Mouse (Mus musculus): Measurements from ENCODE around the gene Hdac1. TPM values are rescaled to one million over a fixed set of nuclear protein-coding genes. Genes with fewer than 3 reads are reported as not detected.

Hdac1 gene
- polyA plus RNA-seq, 1 experiment from 2014 or later = 189 TPM

DNA sequence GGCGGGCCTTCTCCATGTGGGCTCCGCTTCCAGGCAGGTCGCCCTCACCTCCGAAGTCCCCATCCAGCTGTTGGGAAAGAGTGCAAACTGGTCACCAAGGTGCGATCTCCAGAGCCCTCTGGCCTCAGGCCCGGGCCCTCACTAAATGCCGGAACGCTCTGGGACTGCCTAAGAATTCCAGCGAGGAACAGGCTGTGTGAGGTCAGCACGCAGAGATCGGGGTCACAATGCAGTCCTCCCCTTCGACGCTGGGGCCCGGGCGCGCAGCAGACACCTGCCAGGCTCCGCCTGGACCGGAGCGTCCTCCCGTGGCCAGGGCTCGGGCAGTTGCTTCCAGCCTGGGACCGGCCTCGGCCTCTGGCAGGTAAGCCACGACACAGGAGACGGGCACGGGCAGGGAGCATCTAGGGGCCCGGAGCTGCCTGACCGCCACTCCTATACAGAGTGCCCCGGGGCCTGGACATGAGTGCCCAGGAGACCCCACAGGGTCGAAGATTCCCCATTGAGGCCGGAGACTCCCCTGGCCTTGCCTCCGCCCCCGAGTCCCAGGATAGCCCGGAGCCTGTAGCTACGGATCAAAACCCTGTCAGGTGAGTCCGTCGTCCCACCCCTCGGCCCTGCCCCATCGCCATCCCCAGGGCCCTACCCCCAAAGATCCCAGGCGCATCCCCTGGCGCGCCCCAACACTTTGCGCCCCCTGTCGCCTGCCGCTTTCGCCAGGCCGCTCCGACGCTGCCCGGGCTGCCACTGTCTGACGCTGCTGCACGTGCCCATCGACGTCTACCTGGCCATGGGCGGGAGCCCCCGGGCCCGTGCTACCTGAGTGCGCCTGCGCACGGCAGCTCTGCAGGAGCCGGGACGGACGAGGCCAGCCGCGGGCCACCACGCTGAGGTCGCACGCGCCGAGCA lies 51.3 kb downstream of the Hdac1 start, which contains the start of the genes Tssk3 and Fam229a:
Gene Tssk3, minus strand, starts transcription at position 51 of the 909 bp plus-strand sequence.
Gene Fam229a, plus strand, starts transcription at position 219 of the 909 bp plus-strand sequence.
- Histone ChIP-seq H3K4me2 (peak within 1 kb of the TSS; percentile 63), H3K27ac (no peak within 1 kb of the TSS), H3K4me3 (peak within 1 kb of the TSS; percentile 37), H3K9ac (peak within 1 kb of the TSS; percentile 55), H3K27me3 (peaks cover 28% of the 10 kb centered on the region), H3K36me3 (ENCODE audit: poor library complexity, severe bottlenecking) (peaks cover 31% of the 10 kb centered on the region), H3K9me3 (replicated peaks) (no peaks in the 10 kb centered on the region), H3K4me1 (peaks cover 23% of the 10 kb centered on the region)
- ATAC-seq = no peak; the same call in 1 of the 2 replicates
- 4% methylated on average over 69 of the region's 70 CpGs for WGBS

DNA sequence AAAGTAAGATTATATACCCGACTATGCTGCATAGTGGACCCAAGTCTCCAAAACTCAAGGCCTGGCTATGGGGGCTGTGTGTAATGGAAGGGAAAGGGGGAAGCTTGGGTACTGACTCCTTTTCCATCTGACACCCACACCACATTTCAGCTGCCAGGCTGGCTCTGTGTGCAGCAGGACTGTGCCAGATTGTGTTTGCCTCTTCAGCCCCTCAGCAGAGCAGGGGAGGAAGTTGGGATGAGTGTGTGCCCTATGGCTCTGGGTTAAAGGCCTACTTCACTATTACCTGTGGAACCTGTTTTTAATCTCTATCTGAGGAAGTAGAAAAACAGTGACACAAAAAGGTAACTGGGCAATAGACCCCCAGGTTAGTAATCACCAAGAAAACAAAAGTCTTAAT lies 61.4 kb downstream of the Hdac1 start:
- Histone ChIP-seq H3K9me3 (replicated peaks) (no peaks in the 10 kb centered on the region), H3K4me3 (no peak overlapping the region), H3K4me2 (no peak overlapping the region), H3K9ac (no peak overlapping the region), H3K4me1 (no peaks in the 10 kb centered on the region), H3K27me3 (no peaks in the 10 kb centered on the region), H3K27ac (no peak overlapping the region), H3K36me3 (ENCODE audit: poor library complexity, severe bottlenecking) (peaks cover 99% of the 10 kb centered on the region)
- no peak for ATAC-seq
- 96% methylated on average over 1 of the region's 1 CpGs for WGBS

DNA sequence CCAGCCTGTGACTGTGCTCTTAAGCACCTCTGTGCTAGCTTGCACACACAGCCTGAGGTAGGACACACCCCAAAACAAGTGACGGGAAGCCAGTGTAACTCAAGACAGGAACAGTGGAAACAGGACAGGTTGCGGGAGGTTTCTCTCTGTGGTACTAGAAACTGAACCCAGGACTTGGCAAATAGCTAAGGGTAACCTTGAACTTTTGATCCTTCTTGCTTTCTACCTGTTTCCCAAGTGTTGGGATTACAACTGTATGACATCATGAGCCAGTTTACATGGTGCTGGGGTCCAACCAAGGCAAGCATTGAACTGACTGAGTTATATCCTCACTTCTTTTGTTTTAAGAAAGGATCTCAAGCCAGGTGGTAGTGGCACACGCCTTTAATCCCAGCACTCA lies 62.6 kb downstream of the Hdac1 start:
- H3K9me3 ChIP-seq (replicated peaks) = no peaks in the 10 kb centered on the region
- no peak overlapping the region for H3K27ac ChIP-seq
- H3K36me3 ChIP-seq (ENCODE audit: poor library complexity, severe bottlenecking) = peaks cover 98% of the 10 kb centered on the region
- WGBS = 91% methylated on average over 3 of the region's 3 CpGs
- ATAC-seq = no peak
- no peak overlapping the region for H3K4me2 ChIP-seq
- H3K4me1 ChIP-seq = no peaks in the 10 kb centered on the region
- no peaks in the 10 kb centered on the region for H3K27me3 ChIP-seq
- H3K9ac ChIP-seq = no peak overlapping the region
- no peak overlapping the region for H3K4me3 ChIP-seq

DNA sequence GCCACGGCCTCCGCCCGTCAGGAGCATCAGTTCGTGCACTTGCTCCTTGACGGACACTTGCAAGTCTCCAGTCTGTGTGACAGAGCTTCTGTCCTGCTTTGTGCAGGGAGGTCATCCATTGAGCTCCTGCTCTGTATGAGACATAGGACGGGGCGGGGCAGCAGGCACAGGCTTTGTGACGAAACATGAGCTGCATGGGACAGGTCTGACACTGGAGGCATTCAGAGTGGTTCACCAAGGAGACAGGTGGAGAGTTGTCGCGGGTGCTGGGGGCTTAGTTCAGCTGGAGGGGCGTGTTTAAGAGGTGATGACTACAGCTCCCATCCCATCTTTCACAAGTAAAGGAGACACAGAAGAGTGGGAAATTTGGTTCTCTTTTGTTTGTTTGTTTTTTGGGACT lies 66.5 kb downstream of the Hdac1 start:
- H3K4me3 ChIP-seq = no peak overlapping the region
- H3K4me1 ChIP-seq = no peaks in the 10 kb centered on the region
- H3K36me3 ChIP-seq (ENCODE audit: poor library complexity, severe bottlenecking) = peaks cover 95% of the 10 kb centered on the region
- no peak overlapping the region for H3K27ac ChIP-seq
- no peaks in the 10 kb centered on the region for H3K9me3 ChIP-seq (replicated peaks)
- H3K27me3 ChIP-seq = no peaks in the 10 kb centered on the region
- ATAC-seq = no peak
- 89% methylated on average over 11 of the region's 11 CpGs for WGBS
- H3K9ac ChIP-seq = no peak overlapping the region
- no peak overlapping the region for H3K4me2 ChIP-seq

Small RNAs within 50 kb of the gene (microRNA-seq; reads per million reads assigned to microRNA genes)
- not detected for gene Mir8119

Other genes with a start within 250 kb of the Hdac1 start
- 534 and 564 TPM in 2 replicates for gene Rbbp4, start 207.3 kb downstream of the Hdac1 start, polyA plus RNA-seq (2015; fragmentation: Nextera tagmentation; extraction: Ambion mirVana)
- 33.8 and 36.2 TPM in 2 replicates for gene Zbtb8os, start 207.0 kb downstream of the Hdac1 start, polyA plus RNA-seq (2015; fragmentation: Nextera tagmentation; extraction: Ambion mirVana)
- gene Zbtb8a, start 164.6 kb downstream of the Hdac1 start, polyA plus RNA-seq (2015; fragmentation: Nextera tagmentation; extraction: Ambion mirVana) = 12.9 and 13.6 TPM in 2 replicates
- 4.3 and 5.3 TPM in 2 replicates for gene Zbtb8b, start 101.9 kb downstream of the Hdac1 start, polyA plus RNA-seq (2015; fragmentation: Nextera tagmentation; extraction: Ambion mirVana)
- 32.8 and 33.6 TPM in 2 replicates for gene Bsdc1, start 81.1 kb downstream of the Hdac1 start, polyA plus RNA-seq (2015; fragmentation: Nextera tagmentation; extraction: Ambion mirVana)
- not detected in 2 replicates for gene Tssk3, start 51.7 kb downstream of the Hdac1 start, polyA plus RNA-seq (2015; fragmentation: Nextera tagmentation; extraction: Ambion mirVana)
- gene Fam229a, start 51.5 kb downstream of the Hdac1 start, polyA plus RNA-seq (2015; fragmentation: Nextera tagmentation; extraction: Ambion mirVana) = not detected in 2 replicates
- 1,756 and 1,774 TPM in 2 replicates for gene Marcksl1, start 29.1 kb downstream of the Hdac1 start, polyA plus RNA-seq (2015; fragmentation: Nextera tagmentation; extraction: Ambion mirVana)
- 7.6 and 9.2 TPM in 2 replicates for gene Lck, start 30.9 kb upstream of the Hdac1 start, polyA plus RNA-seq (2015; fragmentation: Nextera tagmentation; extraction: Ambion mirVana)
- gene Fam167b, start 35.8 kb upstream of the Hdac1 start, polyA plus RNA-seq (2015; fragmentation: Nextera tagmentation; extraction: Ambion mirVana) = 0.31 and 0.68 TPM in 2 replicates
- gene Eif3i, start 57.9 kb upstream of the Hdac1 start, polyA plus RNA-seq (2015; fragmentation: Nextera tagmentation; extraction: Ambion mirVana) = 251 and 261 TPM in 2 replicates
- gene Tmem234, start 58.0 kb upstream of the Hdac1 start, polyA plus RNA-seq (2015; fragmentation: Nextera tagmentation; extraction: Ambion mirVana) = 186 and 193 TPM in 2 replicates
- gene Dcdc2b, start 71.5 kb upstream of the Hdac1 start, polyA plus RNA-seq (2015; fragmentation: Nextera tagmentation; extraction: Ambion mirVana) = 2.3 and 4.5 TPM in 2 replicates
- 30.1 and 31.5 TPM in 2 replicates for gene Iqcc, start 76.4 kb upstream of the Hdac1 start, polyA plus RNA-seq (2015; fragmentation: Nextera tagmentation; extraction: Ambion mirVana)
- gene Ccdc28b, start 81.2 kb upstream of the Hdac1 start, polyA plus RNA-seq (2015; fragmentation: Nextera tagmentation; extraction: Ambion mirVana) = 97.7 and 104 TPM in 2 replicates
- 75.9 and 79.8 TPM in 2 replicates for gene Txlna, start 98.4 kb upstream of the Hdac1 start, polyA plus RNA-seq (2015; fragmentation: Nextera tagmentation; extraction: Ambion mirVana)
- 14.4 and 15.8 TPM in 2 replicates for gene Kpna6, start 130.1 kb upstream of the Hdac1 start, polyA plus RNA-seq (2015; fragmentation: Nextera tagmentation; extraction: Ambion mirVana)
- gene Tmem39b, start 154.1 kb upstream of the Hdac1 start, polyA plus RNA-seq (2015; fragmentation: Nextera tagmentation; extraction: Ambion mirVana) = 15.5 and 21.1 TPM in 2 replicates
- 190 TPM in 2 replicates for gene Khdrbs1, start 199.6 kb upstream of the Hdac1 start, polyA plus RNA-seq (2015; fragmentation: Nextera tagmentation; extraction: Ambion mirVana)

Measured in forebrain, embryonic 13.5 days (tissue).